Mouse (Mus musculus): ENCODE measurements around the gene Hexim2.

Hexim2 gene

GRCm38 (mm10) chr11:103112552-103112912 is 19.7 kb upstream of the Hexim2 start:
- DNase-seq: no peak

DNA sequence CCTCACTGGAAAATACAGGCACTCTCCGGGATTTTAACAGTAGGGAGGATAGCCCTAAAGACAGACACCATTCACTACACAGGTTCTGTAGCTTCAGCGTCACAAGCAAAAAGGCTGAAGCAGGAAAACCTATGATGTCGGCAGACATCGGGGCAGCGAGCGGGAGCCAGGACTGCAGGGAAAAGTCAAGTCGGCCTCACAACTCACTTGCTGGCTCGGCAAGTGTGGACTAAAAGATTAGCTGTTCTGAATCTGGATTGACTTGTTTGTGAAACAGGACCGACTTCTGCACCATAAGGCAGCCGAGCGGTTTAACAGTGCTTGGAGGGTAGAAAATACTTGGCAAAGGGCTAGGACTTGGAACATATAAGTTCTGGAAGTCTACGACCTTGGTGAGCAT is 19.2 kb upstream of the Hexim2 start:
- DNase-seq: no peak

DNA sequence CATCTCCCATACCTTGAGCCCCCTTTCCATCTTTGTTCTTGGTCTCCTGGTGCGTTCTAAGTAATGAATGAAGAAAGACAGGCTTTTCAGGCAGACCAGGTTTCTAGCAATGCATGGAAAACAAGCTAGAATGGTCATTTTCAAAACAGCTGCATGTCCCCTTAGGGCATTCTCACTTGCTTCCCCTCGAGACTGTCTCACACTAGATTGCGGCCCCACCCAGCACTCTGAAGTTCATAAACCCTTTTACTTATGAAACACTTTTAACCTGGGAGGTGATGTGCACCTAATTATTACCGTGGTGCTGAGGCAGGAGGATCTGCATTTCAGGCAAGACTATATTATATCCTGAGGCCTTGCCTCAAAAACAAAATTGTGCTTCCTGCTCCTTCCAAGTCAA is 18.5 kb upstream of the Hexim2 start:
- DNase-seq: no peak

GRCm38 (mm10) chr11:103114270-103114943 is 17.8 kb upstream of the Hexim2 start:
- no peak for DNase-seq

- peak; percentile 85 for DNase-seq
Measured at GRCm38 (mm10) chr11:103115163-103116007, 16.8 kb upstream of the Hexim2 start.

GRCm38 (mm10) chr11:103116008-103116818 is 16.0 kb upstream of the Hexim2 start, which contains the start of gene Hexim1:
Gene Hexim1, plus strand, starts transcription at chr11:103116231.
- DNase-seq: peak; percentile 100

GRCm38 (mm10) chr11:103116959-103117590 is 15.2 kb upstream of the Hexim2 start:
- DNase-seq: peak; percentile 79

- DNase-seq: no peak
Measured at GRCm38 (mm10) chr11:103117591-103118009, 14.6 kb upstream of the Hexim2 start.

DNA sequence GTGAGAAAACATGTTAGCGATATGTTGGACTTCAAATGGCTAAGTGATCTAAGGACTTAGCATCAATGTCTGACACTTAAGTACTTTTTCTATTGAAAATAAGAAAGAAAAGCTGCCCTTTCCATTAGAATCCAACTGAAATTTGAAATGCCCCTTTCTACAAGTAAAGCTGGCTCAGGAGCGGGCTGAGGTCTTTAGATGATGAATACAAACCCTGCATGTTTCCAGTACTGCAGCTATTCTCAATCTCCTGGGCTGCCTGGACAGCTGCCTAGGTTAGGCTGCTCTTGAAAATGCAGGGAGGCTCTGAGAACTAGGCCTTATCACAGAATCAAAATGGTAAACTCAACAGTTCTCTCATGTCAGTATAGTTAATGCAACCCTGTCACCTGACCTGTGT is 13.4 kb upstream of the Hexim2 start:
- no peak for DNase-seq

- DNase-seq: no peak
Measured at GRCm38 (mm10) chr11:103119609-103120008, 12.6 kb upstream of the Hexim2 start.

DNA sequence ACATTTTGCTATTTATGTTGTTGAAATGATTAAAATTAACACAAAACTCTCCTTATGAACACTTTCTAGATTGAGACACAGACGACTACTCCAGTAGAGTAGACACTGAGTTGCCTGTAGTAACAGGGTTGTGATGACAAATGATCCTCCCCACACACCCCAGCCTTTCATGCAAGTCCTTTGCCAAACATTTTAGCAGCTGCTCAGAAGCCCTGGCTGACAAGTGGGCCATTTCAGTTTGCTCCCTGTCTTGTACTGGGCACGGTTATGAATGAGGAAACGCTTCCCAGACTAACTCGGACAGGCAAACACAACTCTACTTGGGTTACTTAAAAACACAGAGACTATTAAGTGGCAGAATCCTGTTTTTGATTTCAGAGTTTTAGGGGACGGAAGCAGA is 11.9 kb upstream of the Hexim2 start:
- DNase-seq: no peak

DNA sequence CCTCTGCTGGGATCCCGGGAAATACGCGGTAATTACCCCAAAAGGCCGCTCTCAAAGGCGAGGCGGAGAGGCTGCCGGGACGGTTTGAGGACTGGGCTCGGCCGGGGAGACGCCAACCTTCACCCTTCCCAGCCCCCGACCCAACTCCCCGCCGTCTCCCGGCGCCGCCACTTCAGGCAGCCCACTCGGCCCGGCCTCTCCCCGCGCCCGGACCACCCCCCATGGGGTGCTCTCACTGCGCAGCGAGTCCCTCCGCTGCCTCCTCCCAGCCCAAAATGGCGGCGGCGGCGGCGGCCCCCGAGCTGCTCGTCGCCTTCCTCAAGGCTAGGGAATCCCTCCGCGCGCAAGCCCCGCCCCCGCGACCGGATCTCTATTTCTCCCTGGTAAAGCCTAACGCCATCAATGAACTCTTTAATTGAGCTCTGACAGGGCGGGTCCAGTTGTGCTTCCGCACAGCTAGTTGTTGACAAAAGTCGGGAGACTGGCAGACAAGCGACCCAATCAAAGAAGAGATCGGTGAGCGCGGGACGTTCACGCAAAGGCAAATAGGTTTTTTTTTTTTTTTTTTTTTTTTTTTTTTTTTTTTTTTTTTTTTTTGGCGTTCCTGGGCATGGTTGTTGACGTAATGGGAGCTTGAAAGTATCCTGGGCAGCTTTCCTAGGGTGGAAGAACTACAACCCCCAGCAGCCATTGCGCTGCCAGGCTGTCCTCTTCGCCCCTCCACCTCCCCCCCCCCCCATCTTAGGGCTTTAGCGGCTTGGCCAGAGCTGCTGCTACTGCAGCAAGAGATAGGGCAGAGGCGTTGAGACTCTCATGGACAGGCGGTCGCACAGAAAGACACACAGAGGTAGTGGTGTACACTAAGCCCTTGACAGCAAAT is 587 bp downstream of the Hexim2 start:
- DNase-seq: peak; percentile 100

- DNase-seq: no peak
Measured at GRCm38 (mm10) chr11:103133456-103134185, 1.4 kb downstream of the Hexim2 start.

- DNase-seq: no peak
Measured at GRCm38 (mm10) chr11:103134221-103134620, 2.0 kb downstream of the Hexim2 start.

- no peak for DNase-seq
Measured at GRCm38 (mm10) chr11:103136039-103136577, 3.9 kb downstream of the Hexim2 start.

DNA sequence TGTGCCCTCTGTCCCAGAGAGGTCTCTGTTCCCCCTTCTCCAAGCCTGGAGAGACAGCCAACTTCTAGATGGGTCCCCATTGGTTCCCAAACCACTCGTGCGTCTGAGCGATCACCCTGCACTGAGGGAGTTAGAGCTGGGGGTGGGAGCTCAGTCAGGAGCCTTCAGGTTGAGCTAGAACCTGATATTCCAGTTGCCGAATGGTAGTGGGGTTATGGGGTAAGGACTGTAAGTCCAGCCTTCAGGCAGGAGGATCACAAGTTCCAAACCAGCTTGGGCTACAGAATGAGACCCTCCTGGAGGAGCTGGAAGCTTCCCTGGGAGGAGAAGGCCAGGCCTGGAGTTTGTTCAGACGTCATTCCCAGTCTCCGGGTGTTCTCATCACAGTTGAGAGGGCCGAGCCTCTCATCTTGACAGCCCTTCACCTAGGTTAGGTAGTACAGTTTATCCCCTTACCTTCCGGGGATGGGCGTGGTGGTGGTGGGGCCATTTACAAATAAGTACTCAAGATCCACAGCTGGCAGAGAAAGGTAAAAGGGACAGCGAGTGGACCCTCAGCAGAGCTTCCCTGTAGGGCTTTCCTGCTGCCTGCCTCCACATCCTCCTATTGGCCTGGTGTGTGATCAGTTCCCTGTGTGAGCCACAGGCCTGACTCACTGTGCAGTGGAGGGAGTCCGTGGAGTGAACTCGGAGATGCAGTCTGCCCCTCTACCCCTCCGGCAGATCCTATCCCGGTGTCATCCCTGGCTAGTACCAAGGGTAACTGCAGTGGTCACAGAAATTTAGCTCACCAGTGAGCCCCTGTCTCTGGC is 7.9 kb downstream of the Hexim2 start:
- no peak for DNase-seq

DNA sequence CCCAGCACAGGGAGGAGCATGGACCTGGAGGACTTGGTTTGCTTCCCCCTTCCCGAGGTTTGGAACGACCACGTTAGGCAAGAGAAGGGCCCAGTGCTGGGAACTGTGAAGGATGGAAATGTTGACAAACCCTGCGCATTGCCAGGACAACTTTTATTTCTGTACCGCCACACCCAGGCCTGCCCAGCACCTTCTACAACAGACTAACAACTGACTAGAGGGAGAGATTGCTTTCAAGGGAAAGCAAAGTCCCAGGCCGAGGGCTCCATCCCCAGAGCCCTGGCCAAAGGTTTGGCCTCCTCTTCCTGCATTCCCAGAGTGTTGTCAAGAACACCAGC is 8.5 kb downstream of the Hexim2 start:
- no peak for DNase-seq

DNA sequence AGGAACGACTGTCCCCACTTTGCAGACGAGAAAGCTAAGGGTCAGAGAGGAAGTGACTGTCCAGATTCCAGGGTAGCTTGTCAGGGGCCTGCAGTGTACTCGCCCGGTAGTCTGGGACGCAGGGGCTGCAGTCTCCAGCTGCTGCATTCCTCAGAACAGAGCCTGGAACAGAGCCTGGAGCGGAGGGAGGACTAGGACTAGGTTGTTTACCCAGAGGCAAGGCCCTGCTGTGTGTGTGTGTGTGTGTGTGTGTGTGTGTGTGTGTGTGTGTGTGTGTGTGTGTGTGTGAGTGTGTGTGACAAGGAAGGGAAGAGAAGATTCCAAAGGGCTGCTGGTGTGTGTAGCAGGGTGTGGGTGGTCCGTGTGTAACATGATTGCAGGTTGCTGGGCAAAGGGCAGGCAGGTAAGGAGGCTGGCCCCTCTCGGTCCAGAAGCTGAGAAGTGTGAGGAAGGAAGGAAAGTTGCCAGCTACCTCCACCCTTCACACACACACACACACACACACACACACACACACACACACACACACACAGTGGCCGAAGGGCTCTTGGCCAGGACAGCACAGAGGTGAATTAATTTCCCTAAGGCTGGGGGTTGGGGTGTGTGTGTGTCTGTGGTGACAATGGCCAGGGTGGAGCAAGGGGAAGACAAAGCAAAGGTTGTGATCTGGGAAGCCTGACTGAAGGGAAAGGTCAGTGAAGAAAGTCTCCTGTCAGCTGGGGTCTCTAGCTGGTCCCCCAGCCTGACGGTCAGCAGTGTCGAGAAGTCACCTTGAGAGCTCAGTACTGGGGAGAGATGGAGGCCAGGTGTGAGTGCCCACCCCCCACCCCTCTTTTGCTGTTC is 9.1 kb downstream of the Hexim2 start:
- no peak for DNase-seq

GRCm38 (mm10) chr11:103141944-103142255 is 9.7 kb downstream of the Hexim2 start:
- DNase-seq: no peak

Data from cerebellum, adult 11 months (tissue).